Mouse (Mus musculus) CD4-positive naive resting alpha-beta T cell, adult 57 days (primary cell): ENCODE measurements around the gene Taf1. TPM values are rescaled to one million over a fixed set of nuclear protein-coding genes. Genes with fewer than 3 reads are reported as not detected.

Source experiments
- total RNA-seq: library from RNA; stranded (reverse); gene quantifications from one replicate; pipeline ENCODE4 v1.2.4, GENCODE M21; 2023

Gene Taf1
- 50.5 TPM for total RNA-seq

DNA sequence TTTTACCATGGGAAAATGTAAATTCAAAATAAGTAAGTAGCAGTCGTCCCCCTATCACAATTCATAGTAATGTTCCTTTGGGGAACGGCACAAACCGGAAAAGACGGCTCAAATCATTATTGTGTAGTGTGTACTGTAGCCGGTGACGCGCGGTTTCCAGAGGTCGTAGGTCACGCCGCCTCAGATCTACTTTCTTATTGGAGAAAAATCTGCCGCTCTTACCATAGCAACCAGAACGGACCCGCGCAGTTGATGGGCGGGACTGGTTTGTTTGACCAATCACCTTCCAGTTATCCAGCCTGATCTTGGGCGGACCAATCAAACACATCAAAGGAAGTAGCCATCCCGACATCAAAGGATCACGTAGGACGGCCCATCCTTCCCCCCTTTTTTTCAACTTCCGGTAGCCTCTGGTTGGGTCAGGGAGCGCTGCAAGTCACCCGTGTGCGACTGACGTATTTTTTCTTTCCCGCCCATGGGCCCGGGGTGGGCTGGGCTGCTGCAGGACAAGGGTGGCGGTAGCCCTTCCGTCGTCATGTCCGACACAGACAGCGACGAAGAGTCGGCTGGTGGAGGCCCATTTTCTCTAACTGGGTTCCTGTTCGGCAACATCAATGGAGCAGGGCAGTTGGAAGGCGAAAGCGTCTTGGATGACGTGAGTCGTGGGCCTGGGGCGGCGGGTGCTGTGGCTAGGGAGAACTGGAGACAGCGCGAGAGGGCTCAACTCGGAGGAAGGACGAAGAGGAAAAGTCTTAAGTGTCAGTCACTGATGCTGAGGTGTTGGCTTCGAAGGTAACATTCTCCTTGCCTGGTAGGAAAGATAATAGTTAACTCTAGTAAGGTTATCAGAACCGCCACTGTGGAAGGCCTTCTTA is at the start of gene Taf1:
TSS of gene Taf1 (plus strand) at position 388 of the 875 bp plus-strand sequence.

DNA sequence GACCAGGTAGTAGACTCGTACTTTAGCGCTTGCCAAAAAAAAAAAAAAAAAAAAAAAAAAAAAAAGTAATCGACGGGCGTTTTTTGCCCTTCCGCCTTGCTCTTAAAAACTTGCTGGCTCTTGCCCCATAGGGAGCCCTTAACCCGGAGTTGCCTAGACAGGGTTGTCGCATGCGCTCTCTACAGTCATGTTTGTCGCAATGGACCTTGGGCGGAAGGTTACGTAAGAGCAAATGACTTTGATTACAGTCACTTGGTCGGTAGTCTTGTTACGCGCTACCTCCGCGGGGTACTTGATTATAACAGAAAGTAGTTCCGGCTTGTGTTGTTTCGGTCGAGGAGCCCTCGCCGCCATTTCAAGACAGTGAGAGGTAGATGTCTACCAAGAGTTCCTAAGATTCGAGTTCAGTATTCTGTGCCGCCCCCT is 107.2 kb downstream of the Taf1 start, which contains the start of gene Ogt:
TSS of gene Ogt (plus strand) at position 320 of the 426 bp plus-strand sequence.

Other genes with a start within 250 kb of the Taf1 start
- 2.3 TPM for gene Nlgn3, start 233.6 kb upstream of the Taf1 start, total RNA-seq
- gene Gjb1, start 156.4 kb upstream of the Taf1 start, total RNA-seq: not detected
- gene Zmym3, start 111.9 kb upstream of the Taf1 start, total RNA-seq: 19.6 TPM
- gene Nono, start 103.4 kb upstream of the Taf1 start, total RNA-seq: 215 TPM
- 3.4 TPM for gene Itgb1bp2, start 83.6 kb upstream of the Taf1 start, total RNA-seq
- 241 TPM for gene Ogt, start 107.3 kb downstream of the Taf1 start, total RNA-seq
- gene Cxcr3, start 201.5 kb downstream of the Taf1 start, total RNA-seq: 2.5 TPM